Mouse (Mus musculus) heart, postnatal 0 days (tissue): Measurements from ENCODE around the gene Hmgcs1. TPM values are rescaled to one million over a fixed set of nuclear protein-coding genes. Genes with fewer than 3 reads are reported as not detected.

Experiments
- ATAC-seq: fragments of 200-750 bp; cut with Nextera tagmentation; 2 replicates; pipeline ENCODE4 v1.8.0; 2017; ENCODE audit warnings: low read depth, moderate number of reproducible peaks, moderate library complexity; ENCODE audit not compliant: insufficient read depth
- DNase-seq: peaks from one replicate; pipeline ENCODE4 v3.0.0-alpha.2; 2016; ENCODE audit warnings: low spot score
- H3K27ac ChIP-seq: fragments of 300-500 bp; sonication (generic); 2 replicates; pipeline ENCODE4 v1.5.1; 2014; ENCODE audit warnings: low read depth, mild to moderate bottlenecking
- H3K27me3 ChIP-seq: fragments of 300-500 bp; sonication (generic); 2 replicates; pipeline ENCODE4 v1.6.1; 2014; ENCODE audit warnings: low read length, mixed read lengths; ENCODE audit not compliant: control insufficient read depth, insufficient read depth
- H3K36me3 ChIP-seq: fragments of 300-500 bp; sonication (generic); replicated peaks from 2 replicates; pipeline ENCODE4 v1.6.1; 2014; ENCODE audit warnings: low read length, mixed read lengths; ENCODE audit not compliant: control insufficient read depth, insufficient read depth
- H3K4me1 ChIP-seq: fragments of 300-500 bp; sonication (generic); 2 replicates; pipeline ENCODE4 v1.6.1; 2014; ENCODE audit warnings: antibody characterized with exemption; ENCODE audit not compliant: control insufficient read depth, insufficient read depth
- H3K4me2 ChIP-seq: fragments of 300-500 bp; sonication (generic); 2 replicates; pipeline ENCODE4 v1.6.1; 2014; ENCODE audit warnings: low read depth, mild to moderate bottlenecking, low read length, moderate library complexity
- H3K4me3 ChIP-seq: fragments of 300-500 bp; sonication (generic); 2 replicates; pipeline ENCODE4 v1.5.1; 2014; ENCODE audit warnings: low read depth, low read length
- H3K9ac ChIP-seq: fragments of 300-500 bp; sonication (generic); replicated peaks from 2 replicates; pipeline ENCODE4 v1.6.1; 2014; ENCODE audit warnings: low read depth, low read length, mixed read lengths
- H3K9me3 ChIP-seq: fragments of 300-500 bp; sonication (generic); replicated peaks from 2 replicates; pipeline ENCODE4 v1.6.1; 2016; ENCODE audit warnings: low read length; ENCODE audit not compliant: control insufficient read depth
- CTCF ChIP-seq: IDR thresholded peaks from 2 replicates; pipeline ENCODE4 v1.5.1; 2016; ENCODE audit warnings: antibody characterized with exemption, control low read depth, low read depth
- EP300 ChIP-seq: IDR thresholded peaks from 2 replicates; pipeline ENCODE4 v1.6.1; 2016; ENCODE audit warnings: antibody characterized with exemption, low read depth
- WGBS: fragments of 180-500 bp; shearing (Covaris S2); extraction: QIAGEN DNeasy Blood & Tissue Kit; methylation state at CpG from one replicate; pipeline ENCODE4 v1.1.7; 2014; 5-methylcytosine and 5-hydroxymethylcytosine counted together
- polyA plus RNA-seq: library from polyadenylated mRNA; unstranded; fragments of >200 nt; fragmentation: Nextera tagmentation; extraction: Ambion mirVana; gene quantifications from 2 replicates; pipeline ENCODE4 v1.2.1, GENCODE M21; 2015
- total RNA-seq: library from RNA; depleted of rRNA; stranded (reverse); fragments of >200 nt; gene quantifications from 2 replicates; pipeline ENCODE4 v1.2.3, GENCODE M21; 2014; ENCODE audit warnings: low replicate concordance; rRNA removed

The Hmgcs1 gene
- total and polyA plus RNA-seq, 2 experiments from 2014 or later: 42.6 to 66.2 TPM

DNA sequence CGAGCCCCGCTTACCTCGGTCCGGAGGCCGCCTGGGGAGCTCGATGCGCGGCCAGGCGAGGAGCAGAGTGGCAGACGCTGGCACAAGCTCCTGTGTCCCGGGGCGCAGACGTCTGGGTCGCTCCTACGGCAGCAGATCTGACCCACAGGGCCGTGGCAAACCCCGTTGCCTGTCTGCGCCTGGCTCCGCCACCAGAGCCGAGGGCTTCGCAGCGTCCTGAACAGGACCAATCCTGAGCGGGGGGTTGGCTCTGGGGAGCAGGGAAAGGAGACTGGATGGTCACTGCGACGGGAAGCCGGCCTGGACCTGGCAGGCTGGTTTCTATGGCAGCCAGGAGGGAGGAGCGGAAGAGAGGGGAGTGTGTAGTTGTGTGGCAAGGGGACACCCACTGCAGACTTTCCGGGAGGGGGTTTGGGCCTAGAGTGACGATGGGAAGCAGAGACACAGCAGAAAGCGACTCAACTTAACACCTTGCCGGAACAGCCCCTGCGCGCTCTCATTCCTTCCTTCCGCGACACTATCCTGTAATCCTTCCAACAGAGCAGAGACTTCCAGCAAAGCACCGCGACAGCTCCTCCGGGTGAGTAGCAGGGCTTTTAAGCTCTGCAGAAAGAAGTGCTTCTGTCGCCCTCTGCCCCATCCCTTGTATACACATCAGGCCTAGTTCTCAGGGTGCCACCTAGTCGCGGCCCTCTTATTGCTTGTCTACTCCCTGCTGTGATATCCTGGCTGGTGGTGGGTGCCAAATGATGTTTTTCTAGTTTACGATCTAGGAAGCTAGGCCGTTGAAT lies 65.7 kb downstream of the Hmgcs1 start, which contains the start of gene Nim1k:
Nim1k (minus strand) TSS at position 202 of the 791 bp plus-strand sequence.
- peak; percentile 82 for DNase-seq
- Histone ChIP-seq H3K4me3 (peak within 1 kb of the TSS; percentile 57), H3K27ac (peak within 1 kb of the TSS; percentile 66; the same call in 1 of the 2 replicates), H3K4me2 (peak within 1 kb of the TSS; percentile 93), H3K27me3 (no peaks in the 10 kb centered on the region), H3K9ac (peak within 1 kb of the TSS; percentile 59), H3K4me1 (0 out of 2 replicates have a peak, but pooled peaks cover 5% of the 10 kb centered on the region), H3K9me3 (no peaks in the 10 kb centered on the region), H3K36me3 (peaks cover under 1% of the 10 kb centered on the region; the same call in 1 of the 2 replicates)
- TF ChIP-seq CTCF (no peak), EP300 (no peak)
- WGBS: 1% methylated on average over 42 of the region's 43 CpGs
- peak; percentile 97 for ATAC-seq

DNA sequence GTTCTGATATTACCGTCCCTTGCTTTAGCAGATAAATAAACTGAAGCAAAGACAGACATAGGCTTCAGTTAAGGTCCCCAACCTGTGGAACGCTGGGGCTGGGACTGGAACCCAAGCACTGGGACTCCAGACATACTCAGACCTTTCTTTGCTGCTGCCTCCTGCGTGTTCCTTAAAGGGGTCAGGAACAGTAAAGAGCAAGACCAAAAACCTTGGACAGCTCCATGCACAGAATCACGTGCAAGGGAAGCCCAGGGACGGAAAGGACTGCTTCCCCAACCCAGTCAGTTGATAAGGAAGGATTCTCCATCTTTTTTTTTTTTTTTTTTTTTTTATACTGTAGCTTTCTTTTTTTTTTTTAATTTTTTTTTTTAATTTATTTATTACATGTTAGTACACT lies 66.7 kb downstream of the Hmgcs1 start:
- no peaks in the 10 kb centered on the region for H3K9me3 ChIP-seq
- no peak for DNase-seq
- H3K4me1 ChIP-seq: 0 out of 2 replicates have a peak, but pooled peaks cover 5% of the 10 kb centered on the region
- no peak for TF ChIP-seq CTCF
- TF ChIP-seq EP300: no peak
- H3K36me3 ChIP-seq: peaks cover 9% of the 10 kb centered on the region; the same call in 1 of the 2 replicates
- H3K4me2 ChIP-seq: peak overlapping the region; percentile 93; the same call in 1 of the 2 replicates
- H3K27ac ChIP-seq: no peak overlapping the region
- WGBS: 32% methylated on average over 5 of the region's 5 CpGs
- H3K4me3 ChIP-seq: no peak overlapping the region
- no peak overlapping the region for H3K9ac ChIP-seq
- no peaks in the 10 kb centered on the region for H3K27me3 ChIP-seq
- ATAC-seq: no peak

Other genes starting within 250 kb of the Hmgcs1 start
- 18.4 and 40.8 TPM in 2 replicates for gene 4833420G17Rik, start 227.6 kb upstream of the Hmgcs1 start, total RNA-seq
- gene 4833420G17Rik, start 227.6 kb upstream of the Hmgcs1 start, polyA plus RNA-seq: 26.6 and 28.1 TPM in 2 replicates
- gene Tmem267, start 202.3 kb upstream of the Hmgcs1 start, total RNA-seq: 7.2 and 18.9 TPM in 2 replicates
- gene Tmem267, start 202.3 kb upstream of the Hmgcs1 start, polyA plus RNA-seq: 1.4 and 1.5 TPM in 2 replicates
- gene 3110070M22Rik, start 202.0 kb upstream of the Hmgcs1 start, total RNA-seq: 0.12 and 7.1 TPM in 2 replicates
- gene 3110070M22Rik, start 202.0 kb upstream of the Hmgcs1 start, polyA plus RNA-seq: 1.4 and 1.7 TPM in 2 replicates
- not detected in 2 replicates for gene Ccl28, start 66.6 kb upstream of the Hmgcs1 start, total RNA-seq
- gene Ccl28, start 66.6 kb upstream of the Hmgcs1 start, polyA plus RNA-seq: 0.05 TPM in 1 of 2 replicates, not detected in the other
- gene Nim1k, start 65.5 kb downstream of the Hmgcs1 start, total RNA-seq: 0.70 and 1.5 TPM in 2 replicates
- gene Nim1k, start 65.5 kb downstream of the Hmgcs1 start, polyA plus RNA-seq: 0.56 and 0.67 TPM in 2 replicates
- gene Zfp131, start 100.5 kb downstream of the Hmgcs1 start, total RNA-seq: 21.2 and 24.2 TPM in 2 replicates
- gene Zfp131, start 100.5 kb downstream of the Hmgcs1 start, polyA plus RNA-seq: 13.6 and 15.5 TPM in 2 replicates
- not detected in 2 replicates for gene AF067063, start 139.8 kb downstream of the Hmgcs1 start, total RNA-seq
- not detected in 2 replicates for gene AF067063, start 139.8 kb downstream of the Hmgcs1 start, polyA plus RNA-seq
- gene D13Ertd608e, start 145.6 kb downstream of the Hmgcs1 start, total RNA-seq: not detected in 2 replicates
- gene D13Ertd608e, start 145.6 kb downstream of the Hmgcs1 start, polyA plus RNA-seq: not detected in 2 replicates
- not detected in 2 replicates for gene Tcstv1, start 204.4 kb downstream of the Hmgcs1 start, total RNA-seq
- not detected in 2 replicates for gene Tcstv1, start 204.4 kb downstream of the Hmgcs1 start, polyA plus RNA-seq
- gene Gm21761, start 238.9 kb downstream of the Hmgcs1 start, total RNA-seq: not detected in 2 replicates
- gene Gm21761, start 238.9 kb downstream of the Hmgcs1 start, polyA plus RNA-seq: not detected in 2 replicates